Mouse (Mus musculus): ENCODE results near the gene Plin4. TPM values are rescaled to one million over a fixed set of nuclear protein-coding genes. Genes with fewer than 3 reads are reported as not detected.
"Not testable (repeated sequence)": the region's sequence is repeated elsewhere in the genome, so short reads cannot be mapped to it uniquely, and the experiment has no call there.

Plin4 gene
- total and polyA plus RNA-seq, 3 experiments, result 0.04 TPM; not detected in 1

GRCm38 (mm10) chr17:56107736-56108135 is 1.9 kb downstream of the Plin4 start:
- H3K4me3 ChIP-seq (replicated peaks in 1 of 3; ENCODE audit: low read depth in 2 of 3, low read length in 2 of 3, poor library complexity in 1 of 3), result no peak overlapping the region
- no peak for DNase-seq (ENCODE audit: extremely low read depth)
- TF ChIP-seq JUN (IDR thresholded peaks at IDR 0.05; ENCODE audit: insufficient read depth, low read depth, low read length) (no peak), MEF2A (IDR thresholded peaks at IDR 0.05; ENCODE audit: borderline replicate concordance, low read depth, low read length) (no peak), POLR2AphosphoS2 (IDR thresholded peaks at IDR 0.05; ENCODE audit: low read depth, low read length) (no peak), HCFC1 (IDR thresholded peaks at IDR 0.05; ENCODE audit: low read depth, low read length) (no peak), SIN3A (IDR thresholded peaks at IDR 0.05; ENCODE audit: low read length) (no peak), CTCF (conservative IDR thresholded peaks at IDR 0.05 in 1 of 2, IDR thresholded peaks at IDR 0.05 in 1 of 2; ENCODE audit: low read depth in 2 of 2, low read length in 2 of 2) (no peak), NRF1 (IDR thresholded peaks at IDR 0.05; ENCODE audit: low read depth, low read length) (no peak), MAFK (IDR thresholded peaks at IDR 0.05; ENCODE audit: insufficient replicate concordance, low read length) (no peak), CHD1 (IDR thresholded peaks at IDR 0.05; ENCODE audit: low read depth, low read length) (no peak), GABPA (IDR thresholded peaks at IDR 0.05; ENCODE audit: insufficient replicate concordance, low read depth, low read length) (no peak), MAX (IDR thresholded peaks at IDR 0.05; ENCODE audit: low read length) (no peak), USF2 (conservative IDR thresholded peaks at IDR 0.05; ENCODE audit: low read depth, low read length) (no peak), USF1 (IDR thresholded peaks at IDR 0.05; ENCODE audit: low read depth, low read length) (no peak), TBP (conservative IDR thresholded peaks at IDR 0.05; ENCODE audit: low read depth, low read length) (no peak), POLR2A (IDR thresholded peaks at IDR 0.05; ENCODE audit: low read depth, low read length) (no peak), JUND (conservative IDR thresholded peaks at IDR 0.05; ENCODE audit: low read depth, low read length) (no peak), SMC3 (IDR thresholded peaks at IDR 0.05; ENCODE audit: low read depth, low read length) (no peak), MXI1 (IDR thresholded peaks at IDR 0.05; ENCODE audit: low read depth, low read length) (no peak)
- no peaks in the 10 kb centered on the region for H3K9me3 ChIP-seq (replicated peaks; ENCODE audit: low read length)
- H3K79me2 ChIP-seq (replicated peaks; ENCODE audit: control insufficient read depth, extremely low read depth, insufficient read depth, poor library complexity, severe bottlenecking), result no peaks in the 10 kb centered on the region
- H3K4me2 ChIP-seq (ENCODE audit: insufficient read depth, low read depth, poor library complexity, severe bottlenecking), result no peak overlapping the region
- 0 out of 4 replicates have a peak, but pooled peaks cover 0 to 2% of the 10 kb centered on the region in 2 experiments for H3K4me1 ChIP-seq (ENCODE audit: control insufficient read depth in 1 of 2, insufficient read depth in 2 of 2)
- dilution Hi-C loops (cut with MboI; ENCODE audit: extremely low pct_ligation_motif_present, extremely low pct_unique_long_range_greater_than_20kb, low sequenced_read_pairs), result no loop called here
- no peaks in the 10 kb centered on the region for H3K27me3 ChIP-seq (replicated peaks)
- peaks cover 14 to 50% of the 10 kb centered on the region in 2 experiments for H3K36me3 ChIP-seq (replicated peaks in 1 of 2; ENCODE audit: control insufficient read depth in 1 of 2, insufficient read depth in 1 of 2, low read length in 1 of 2)
- H3K9ac ChIP-seq (ENCODE audit: insufficient read depth, low read depth), result no peak overlapping the region
- H3K27ac ChIP-seq (ENCODE audit: insufficient read depth, low read depth), result no peak overlapping the region
- in situ Hi-C loops (cut with MboI; ENCODE audit: low pct_ligation_motif_present, low pct_unique_long_range_greater_than_20kb, low sequenced_read_pairs), result no loop called here

GRCm38 (mm10) chr17:56106981-56107380 is 2.6 kb downstream of the Plin4 start:
- Histone ChIP-seq H3K27ac (ENCODE audit: insufficient read depth, low read depth) (no peak overlapping the region), H3K79me2 (replicated peaks; ENCODE audit: control insufficient read depth, extremely low read depth, insufficient read depth, poor library complexity, severe bottlenecking) (no peaks in the 10 kb centered on the region), H3K27me3 (replicated peaks) (no peaks in the 10 kb centered on the region), H3K4me1 (ENCODE audit: control insufficient read depth in 1 of 2, insufficient read depth in 2 of 2) (0 out of 4 replicates have a peak, but pooled peaks cover 0 to 2% of the 10 kb centered on the region in 2 experiments), H3K9me3 (replicated peaks; ENCODE audit: low read length) (no peaks in the 10 kb centered on the region), H3K4me2 (ENCODE audit: insufficient read depth, low read depth, poor library complexity, severe bottlenecking) (no peak overlapping the region), H3K9ac (ENCODE audit: insufficient read depth, low read depth) (no peak overlapping the region), H3K4me3 (replicated peaks in 1 of 3; ENCODE audit: low read depth in 2 of 3, low read length in 2 of 3, poor library complexity in 1 of 3) (no peak overlapping the region), H3K36me3 (replicated peaks in 1 of 2; ENCODE audit: control insufficient read depth in 1 of 2, insufficient read depth in 1 of 2, low read length in 1 of 2) (peaks cover 21 to 53% of the 10 kb centered on the region in 2 experiments)
- in situ Hi-C loops (cut with MboI; ENCODE audit: low pct_ligation_motif_present, low pct_unique_long_range_greater_than_20kb, low sequenced_read_pairs) (no loop called here), dilution Hi-C loops (cut with MboI; ENCODE audit: extremely low pct_ligation_motif_present, extremely low pct_unique_long_range_greater_than_20kb, low sequenced_read_pairs) (no loop called here)
- no peak for TF ChIP-seq MEF2A (IDR thresholded peaks at IDR 0.05; ENCODE audit: borderline replicate concordance, low read depth, low read length)
- no peak for TF ChIP-seq TCF12 (IDR thresholded peaks at IDR 0.05; ENCODE audit: low read depth, low read length)
- TF ChIP-seq PAX5 (IDR thresholded peaks at IDR 0.05; ENCODE audit: low read length), result no peak
- no peak for TF ChIP-seq TBP (conservative IDR thresholded peaks at IDR 0.05; ENCODE audit: low read depth, low read length)
- no peak for TF ChIP-seq POLR2A (IDR thresholded peaks at IDR 0.05; ENCODE audit: low read depth, low read length)
- DNase-seq (ENCODE audit: extremely low read depth), result no peak

- peaks cover 25 to 57% of the 10 kb centered on the region in 2 experiments for H3K36me3 ChIP-seq (replicated peaks in 1 of 2; ENCODE audit: control insufficient read depth in 1 of 2, insufficient read depth in 1 of 2, low read length in 1 of 2)
- H3K9me3 ChIP-seq (replicated peaks; ENCODE audit: low read length); dilution Hi-C loops (cut with MboI; ENCODE audit: extremely low pct_ligation_motif_present, extremely low pct_unique_long_range_greater_than_20kb, low sequenced_read_pairs); H3K4me2 ChIP-seq (ENCODE audit: insufficient read depth, low read depth, poor library complexity, severe bottlenecking); H3K9ac ChIP-seq (ENCODE audit: insufficient read depth, low read depth); H3K4me1 ChIP-seq (ENCODE audit: control insufficient read depth in 1 of 2, insufficient read depth in 2 of 2); in situ Hi-C loops (cut with MboI; ENCODE audit: low pct_ligation_motif_present, low pct_unique_long_range_greater_than_20kb, low sequenced_read_pairs); H3K79me2 ChIP-seq (replicated peaks; ENCODE audit: control insufficient read depth, extremely low read depth, insufficient read depth, poor library complexity, severe bottlenecking); H3K27ac ChIP-seq (ENCODE audit: insufficient read depth, low read depth); DNase-seq (ENCODE audit: extremely low read depth); H3K27me3 ChIP-seq (replicated peaks); H3K4me3 ChIP-seq (replicated peaks in 1 of 3; ENCODE audit: low read depth in 2 of 3, low read length in 2 of 3, poor library complexity in 1 of 3): not testable (repeated sequence)
Observed at GRCm38 (mm10) chr17:56106436-56106835, 3.2 kb downstream of the Plin4 start.

GRCm38 (mm10) chr17:56104821-56105220 is 4.8 kb downstream of the Plin4 start:
- in situ Hi-C loops (cut with MboI; ENCODE audit: low pct_ligation_motif_present, low pct_unique_long_range_greater_than_20kb, low sequenced_read_pairs); H3K4me1 ChIP-seq (ENCODE audit: control insufficient read depth in 1 of 2, insufficient read depth in 2 of 2); dilution Hi-C loops (cut with MboI; ENCODE audit: extremely low pct_ligation_motif_present, extremely low pct_unique_long_range_greater_than_20kb, low sequenced_read_pairs); H3K27me3 ChIP-seq (replicated peaks); H3K9me3 ChIP-seq (replicated peaks; ENCODE audit: low read length); H3K27ac ChIP-seq (ENCODE audit: insufficient read depth, low read depth); H3K4me3 ChIP-seq (replicated peaks in 1 of 3; ENCODE audit: low read depth in 2 of 3, low read length in 2 of 3, poor library complexity in 1 of 3); H3K79me2 ChIP-seq (replicated peaks; ENCODE audit: control insufficient read depth, extremely low read depth, insufficient read depth, poor library complexity, severe bottlenecking); H3K4me2 ChIP-seq (ENCODE audit: insufficient read depth, low read depth, poor library complexity, severe bottlenecking); H3K9ac ChIP-seq (ENCODE audit: insufficient read depth, low read depth); DNase-seq (ENCODE audit: extremely low read depth): not testable (repeated sequence)
- peaks cover 41 to 71% of the 10 kb centered on the region in 2 experiments for H3K36me3 ChIP-seq (replicated peaks in 1 of 2; ENCODE audit: control insufficient read depth in 1 of 2, insufficient read depth in 1 of 2, low read length in 1 of 2)
